Mouse (Mus musculus): ENCODE measurements around the gene Sccpdh.
A peak's percentile ranks its signal among the peaks of the same experiment; 100 is the strongest.
"Not testable (repeated sequence)": the region's sequence is repeated elsewhere in the genome, so short reads cannot be mapped to it uniquely, and the experiment has no call there.

Gene Sccpdh

GRCm38 (mm10) chr1:179668013-179668805, at the start of gene Sccpdh:
Gene Sccpdh, plus strand, starts transcription at chr1:179668210.
- peak; percentile 86 for DNase-seq (ENCODE audit: low read depth, low spot score)

- DNase-seq (ENCODE audit: low read depth, low spot score) = no peak
These were observed 45.3 kb upstream of the Sccpdh start for GRCm38 (mm10) chr1:179622665-179623064.

- peak; percentile 44 for DNase-seq (ENCODE audit: low read depth, low spot score)
These were observed 44.4 kb upstream of the Sccpdh start for GRCm38 (mm10) chr1:179623657-179624056.

GRCm38 (mm10) chr1:179624354-179624753, 43.7 kb upstream of the Sccpdh start:
- DNase-seq (ENCODE audit: low read depth, low spot score) = peak; percentile 55

- DNase-seq (ENCODE audit: low read depth, low spot score) = no peak
These were observed 40.2 kb upstream of the Sccpdh start for GRCm38 (mm10) chr1:179627855-179628254.

- no peak for DNase-seq (ENCODE audit: low read depth, low spot score)
These were observed 39.4 kb upstream of the Sccpdh start for GRCm38 (mm10) chr1:179628438-179629106.

- no peak for DNase-seq (ENCODE audit: low read depth, low spot score)
These were observed 38.7 kb upstream of the Sccpdh start for GRCm38 (mm10) chr1:179629276-179629675.

GRCm38 (mm10) chr1:179632746-179633413, 35.1 kb upstream of the Sccpdh start:
- DNase-seq (ENCODE audit: low read depth, low spot score) = no peak

GRCm38 (mm10) chr1:179633414-179633752, 34.6 kb upstream of the Sccpdh start:
- peak; percentile 56 for DNase-seq (ENCODE audit: low read depth, low spot score)

GRCm38 (mm10) chr1:179634159-179634558, 33.9 kb upstream of the Sccpdh start:
- DNase-seq (ENCODE audit: low read depth, low spot score) = no peak

GRCm38 (mm10) chr1:179642726-179643125, 25.3 kb upstream of the Sccpdh start:
- DNase-seq (ENCODE audit: low read depth, low spot score) = no peak

- DNase-seq (ENCODE audit: low read depth, low spot score) = no peak
These were observed 23.9 kb upstream of the Sccpdh start for GRCm38 (mm10) chr1:179644151-179644550.

GRCm38 (mm10) chr1:179645101-179645979, 22.7 kb upstream of the Sccpdh start:
- peak; percentile 83 for DNase-seq (ENCODE audit: low read depth, low spot score)

- no peak for DNase-seq (ENCODE audit: low read depth, low spot score)
These were observed 22.1 kb upstream of the Sccpdh start for GRCm38 (mm10) chr1:179645980-179646268.

GRCm38 (mm10) chr1:179648678-179649077, 19.3 kb upstream of the Sccpdh start:
- DNase-seq (ENCODE audit: low read depth, low spot score) = not testable (repeated sequence)

GRCm38 (mm10) chr1:179649324-179649723, 18.7 kb upstream of the Sccpdh start:
- DNase-seq (ENCODE audit: low read depth, low spot score) = no peak

- DNase-seq (ENCODE audit: low read depth, low spot score) = no peak
These were observed 17.7 kb upstream of the Sccpdh start for GRCm38 (mm10) chr1:179650284-179650683.

- no peak for DNase-seq (ENCODE audit: low read depth, low spot score)
These were observed 16.8 kb upstream of the Sccpdh start for GRCm38 (mm10) chr1:179651224-179651623.

- no peak for DNase-seq (ENCODE audit: low read depth, low spot score)
These were observed 4.9 kb upstream of the Sccpdh start for GRCm38 (mm10) chr1:179663065-179663464.

GRCm38 (mm10) chr1:179664309-179664930, 3.6 kb upstream of the Sccpdh start:
- no peak for DNase-seq (ENCODE audit: low read depth, low spot score)

GRCm38 (mm10) chr1:179666971-179667370, 1.0 kb upstream of the Sccpdh start:
- DNase-seq (ENCODE audit: low read depth, low spot score) = no peak
